Mouse (Mus musculus): Measurements from ENCODE around the gene Git2.

The Git2 gene

GRCm38 (mm10) chr5:114775056-114775979 is at the start of gene Git2:
Git2 (minus strand) TSS chr5:114775517.
- DNase-seq, result peak; percentile 25

GRCm38 (mm10) chr5:114824197-114824596 is 48.9 kb upstream of the Git2 start:
- peak; percentile 72 for DNase-seq

- peak; percentile 67 for DNase-seq
Observed at GRCm38 (mm10) chr5:114822796-114823688, 47.7 kb upstream of the Git2 start, which contains the start of gene 1500011B03Rik. 1500011B03Rik (minus strand) TSS chr5:114823468.

GRCm38 (mm10) chr5:114818124-114818523 is 42.8 kb upstream of the Git2 start:
- no peak for DNase-seq

GRCm38 (mm10) chr5:114816599-114816998 is 41.3 kb upstream of the Git2 start:
- no peak for DNase-seq

- peak; percentile 84 for DNase-seq
Observed at GRCm38 (mm10) chr5:114813525-114814181, 38.3 kb upstream of the Git2 start.

GRCm38 (mm10) chr5:114809826-114810225 is 34.5 kb upstream of the Git2 start:
- no peak for DNase-seq

GRCm38 (mm10) chr5:114809181-114809756 is 34.0 kb upstream of the Git2 start:
- no peak for DNase-seq

GRCm38 (mm10) chr5:114808385-114808784 is 33.1 kb upstream of the Git2 start:
- DNase-seq, result no peak

- no peak for DNase-seq
Observed at GRCm38 (mm10) chr5:114807893-114808292, 32.6 kb upstream of the Git2 start.

- no peak for DNase-seq
Observed at GRCm38 (mm10) chr5:114807468-114807867, 32.2 kb upstream of the Git2 start.

- no peak for DNase-seq
Observed at GRCm38 (mm10) chr5:114807063-114807462, 31.7 kb upstream of the Git2 start.

GRCm38 (mm10) chr5:114806636-114807035 is 31.3 kb upstream of the Git2 start:
- DNase-seq, result no peak

GRCm38 (mm10) chr5:114805436-114806350 is 30.4 kb upstream of the Git2 start:
- peak; percentile 40 for DNase-seq

GRCm38 (mm10) chr5:114804958-114805357 is 29.6 kb upstream of the Git2 start:
- DNase-seq, result peak; percentile 43

GRCm38 (mm10) chr5:114804335-114804734 is 29.0 kb upstream of the Git2 start:
- no peak for DNase-seq

GRCm38 (mm10) chr5:114803231-114803630 is 27.9 kb upstream of the Git2 start:
- DNase-seq, result no peak

GRCm38 (mm10) chr5:114801841-114802240 is 26.5 kb upstream of the Git2 start:
- DNase-seq, result no peak

GRCm38 (mm10) chr5:114801049-114801448 is 25.7 kb upstream of the Git2 start:
- no peak for DNase-seq

- DNase-seq, result no peak
Observed at GRCm38 (mm10) chr5:114799848-114800247, 24.5 kb upstream of the Git2 start.

- no peak for DNase-seq
Observed at GRCm38 (mm10) chr5:114797253-114797652, 21.9 kb upstream of the Git2 start.

Data from kidney, adult 18-20 months (tissue).